Mouse (Mus musculus) adrenal gland, postnatal 25 days (tissue): ENCODE data around the gene Rho. TPM values are rescaled to one million over a fixed set of nuclear protein-coding genes. Genes with fewer than 3 reads are reported as not detected.

Experiments used
- DNase-seq: peaks from one replicate; pipeline ENCODE4 v3.0.0; 2021; ENCODE audit warnings: mixed read lengths
- total RNA-seq: library from RNA; stranded (reverse); gene quantifications from 2 replicates; pipeline ENCODE4 v1.2.3, GENCODE M21; 2021

The Rho gene
- total RNA-seq, 1 experiment from 2014 or later, result 0.94 TPM

DNA sequence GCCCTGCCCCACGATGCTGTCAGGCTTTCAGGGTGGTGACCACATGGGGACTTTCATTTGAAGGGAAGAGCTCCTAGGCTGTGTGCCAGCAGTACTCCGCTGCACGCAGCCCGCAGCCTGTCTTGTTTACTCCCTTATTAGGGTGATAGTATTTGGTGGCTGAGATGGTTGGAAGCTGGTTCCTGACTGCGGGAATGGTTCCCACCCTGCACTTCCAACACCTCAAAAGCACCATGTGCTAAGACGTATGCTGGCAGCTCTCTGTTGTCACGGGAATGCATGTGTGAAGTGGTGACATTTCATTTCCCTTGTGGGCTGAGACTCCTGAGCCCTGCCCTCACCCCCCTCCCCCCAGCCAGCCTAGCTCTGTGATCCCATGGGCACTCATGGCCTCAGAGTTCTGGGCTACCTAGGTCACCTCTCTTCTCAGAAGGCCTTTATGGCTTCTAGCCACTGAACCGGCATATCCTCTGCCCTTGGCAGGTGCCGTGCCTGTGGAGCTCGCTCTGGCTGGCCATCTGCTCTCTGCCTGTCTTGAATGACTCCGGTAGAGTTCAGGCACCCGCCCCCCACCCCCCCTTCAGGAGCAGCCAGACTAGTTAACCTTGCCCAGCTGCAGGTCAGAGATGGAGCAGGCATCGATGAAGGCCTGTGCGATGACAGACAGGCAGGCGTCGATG is 25.5 kb downstream of the Rho start:
- DNase-seq, result peak; percentile 49

DNA sequence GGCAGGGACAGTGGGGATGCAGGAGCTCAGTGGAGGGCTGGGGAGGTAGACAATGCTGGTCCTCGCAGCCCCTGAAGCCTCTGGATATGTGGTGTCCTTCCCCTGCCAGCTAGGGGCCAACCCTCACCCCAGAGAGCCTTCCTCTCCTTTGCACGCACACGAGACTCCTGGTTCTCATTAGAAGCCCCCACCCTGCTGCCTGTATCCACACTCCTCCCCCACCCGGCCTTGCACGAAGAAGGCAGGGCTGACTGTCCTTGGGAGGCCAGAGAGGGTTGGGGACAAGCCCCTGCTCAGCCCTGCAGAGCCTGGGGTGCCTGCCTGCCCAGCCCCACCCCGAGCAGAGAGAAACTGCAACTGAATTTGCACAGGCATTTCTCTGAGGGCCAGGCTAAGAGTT is 26.1 kb downstream of the Rho start:
- DNase-seq, result peak; percentile 55

- DNase-seq, result no peak
Measured at GRCm38 (mm10) chr6:115958445-115958844, 26.9 kb downstream of the Rho start.

GRCm38 (mm10) chr6:115959151-115959691 is 27.7 kb downstream of the Rho start:
- peak; percentile 79 for DNase-seq

DNA sequence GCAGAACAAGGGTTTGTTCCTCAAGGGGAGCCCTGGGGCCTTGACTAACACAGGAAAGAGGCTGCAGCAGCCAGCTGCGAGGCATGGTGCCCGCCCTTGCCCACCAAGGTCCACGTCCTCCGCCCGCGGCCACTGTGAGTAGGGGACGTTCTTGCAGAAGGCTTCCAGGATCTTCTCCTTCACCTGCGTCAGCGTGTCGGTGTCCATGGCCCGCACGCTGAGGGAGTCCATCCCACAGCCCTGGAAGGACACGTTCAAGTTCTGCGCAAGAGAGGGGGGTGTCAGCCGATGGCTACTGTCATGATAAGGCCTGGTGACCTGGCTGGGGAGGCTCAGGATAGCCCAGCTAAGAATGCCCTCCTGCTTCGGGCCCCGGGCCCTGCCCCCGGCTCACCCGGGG is 28.8 kb downstream of the Rho start:
- DNase-seq, result no peak

GRCm38 (mm10) chr6:115961743-115962142 is 30.2 kb downstream of the Rho start:
- DNase-seq, result no peak

DNA sequence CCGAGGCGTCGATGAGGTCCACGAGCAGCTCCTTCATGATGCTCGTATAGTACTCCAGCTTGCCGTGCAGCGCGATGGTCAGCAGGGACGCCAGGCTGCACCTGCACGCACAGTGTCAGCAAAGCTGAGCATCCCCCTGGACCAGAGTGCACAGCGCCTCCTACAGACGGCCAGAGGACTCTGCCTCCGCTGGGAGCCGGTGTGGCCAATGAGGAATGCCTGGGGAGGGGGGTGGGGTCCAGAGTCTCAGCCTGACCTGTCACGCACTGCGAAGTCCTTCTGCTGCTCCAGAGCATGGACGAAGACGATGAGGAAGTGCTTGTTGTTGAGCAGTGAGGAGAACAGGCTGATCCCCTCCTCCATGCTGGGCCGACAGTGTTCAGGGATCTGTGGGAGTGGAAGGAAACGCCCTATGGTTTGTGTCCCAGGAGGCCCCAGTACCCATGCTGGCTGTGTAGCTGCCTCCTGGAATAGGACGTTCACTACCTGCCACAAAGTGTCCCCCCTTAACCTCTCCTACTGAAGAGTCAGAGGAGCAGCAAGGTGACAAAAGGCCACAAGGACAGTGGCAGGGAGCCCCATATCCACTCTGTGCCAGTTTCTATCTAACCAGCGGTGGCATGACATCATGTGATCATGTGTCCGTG is 31.0 kb downstream of the Rho start:
- DNase-seq, result no peak

- no peak for DNase-seq
Measured at GRCm38 (mm10) chr6:115963656-115964055, 32.1 kb downstream of the Rho start.

- DNase-seq, result no peak
Measured at GRCm38 (mm10) chr6:115966227-115966966, 34.8 kb downstream of the Rho start.

DNA sequence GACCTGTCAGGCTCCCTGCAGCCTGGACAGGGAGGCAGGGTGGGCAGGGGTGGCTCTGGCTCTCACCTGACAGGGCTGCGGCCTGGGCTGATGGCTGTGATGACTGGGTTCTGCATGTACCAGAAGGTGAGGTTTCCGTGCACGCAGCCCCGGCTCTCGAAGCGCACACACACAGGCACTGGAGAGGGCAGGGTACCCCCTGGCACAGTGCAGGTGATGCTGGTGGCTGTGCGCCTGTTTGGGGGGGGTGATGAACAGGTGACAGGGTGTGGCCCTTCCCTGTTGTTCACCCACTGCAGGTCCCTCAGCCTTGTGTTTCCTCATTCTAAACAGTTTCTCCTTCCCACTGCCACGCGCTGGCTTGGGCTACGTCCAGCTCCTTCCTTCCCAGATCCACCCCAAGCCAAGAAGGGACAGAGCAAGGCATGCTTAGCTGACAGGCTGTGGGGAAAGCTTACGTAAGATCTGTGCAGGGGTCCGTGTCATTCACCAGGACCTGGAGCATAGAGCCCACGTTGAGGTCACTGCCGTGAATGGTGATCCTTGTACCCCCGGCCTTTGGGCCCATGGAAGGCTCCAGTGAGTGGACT is 35.8 kb downstream of the Rho start:
- DNase-seq, result no peak

- DNase-seq, result no peak
Measured at GRCm38 (mm10) chr6:115968086-115968485, 36.5 kb downstream of the Rho start.

- DNase-seq, result no peak
Measured at GRCm38 (mm10) chr6:115968700-115969099, 37.2 kb downstream of the Rho start.

DNA sequence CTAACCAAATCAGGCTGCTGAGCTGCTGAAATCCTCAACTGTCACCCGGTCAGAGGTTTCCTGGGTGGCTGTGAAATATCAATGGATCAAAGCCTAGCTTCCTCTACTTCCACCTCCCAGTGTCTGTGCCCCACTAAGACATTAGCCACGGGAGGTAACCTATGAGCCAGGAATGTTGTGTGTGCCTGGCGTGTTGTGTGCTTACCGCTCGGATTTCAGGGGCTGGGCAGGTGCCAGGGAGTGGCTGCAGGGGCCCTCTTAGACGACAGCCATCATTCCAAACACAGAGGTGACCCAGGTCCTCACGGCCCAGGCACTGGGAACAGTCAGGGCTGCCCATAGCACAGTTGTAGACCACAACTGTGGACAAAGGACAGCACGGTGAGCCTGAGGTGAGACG is 37.6 kb downstream of the Rho start:
- DNase-seq, result no peak

DNA sequence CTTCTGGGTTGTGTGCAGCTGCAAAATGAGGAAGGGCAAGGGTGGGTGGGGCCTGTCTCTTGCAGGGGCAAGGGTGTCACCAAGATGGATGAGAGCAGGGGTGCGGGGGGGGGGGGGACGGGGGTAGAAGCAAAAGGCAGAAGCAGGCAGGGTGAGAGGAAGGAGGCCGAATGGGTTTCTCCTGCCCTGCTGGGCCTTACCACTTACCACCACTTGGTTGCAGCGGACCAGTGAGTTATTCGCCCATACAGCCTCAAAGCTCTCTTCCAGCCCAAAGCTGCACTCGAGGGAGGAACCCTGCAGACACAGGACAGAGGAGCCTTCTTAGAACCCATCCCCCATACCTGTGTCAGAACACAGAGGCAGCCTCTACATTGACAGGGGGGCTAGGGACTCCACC is 38.4 kb downstream of the Rho start:
- no peak for DNase-seq

DNA sequence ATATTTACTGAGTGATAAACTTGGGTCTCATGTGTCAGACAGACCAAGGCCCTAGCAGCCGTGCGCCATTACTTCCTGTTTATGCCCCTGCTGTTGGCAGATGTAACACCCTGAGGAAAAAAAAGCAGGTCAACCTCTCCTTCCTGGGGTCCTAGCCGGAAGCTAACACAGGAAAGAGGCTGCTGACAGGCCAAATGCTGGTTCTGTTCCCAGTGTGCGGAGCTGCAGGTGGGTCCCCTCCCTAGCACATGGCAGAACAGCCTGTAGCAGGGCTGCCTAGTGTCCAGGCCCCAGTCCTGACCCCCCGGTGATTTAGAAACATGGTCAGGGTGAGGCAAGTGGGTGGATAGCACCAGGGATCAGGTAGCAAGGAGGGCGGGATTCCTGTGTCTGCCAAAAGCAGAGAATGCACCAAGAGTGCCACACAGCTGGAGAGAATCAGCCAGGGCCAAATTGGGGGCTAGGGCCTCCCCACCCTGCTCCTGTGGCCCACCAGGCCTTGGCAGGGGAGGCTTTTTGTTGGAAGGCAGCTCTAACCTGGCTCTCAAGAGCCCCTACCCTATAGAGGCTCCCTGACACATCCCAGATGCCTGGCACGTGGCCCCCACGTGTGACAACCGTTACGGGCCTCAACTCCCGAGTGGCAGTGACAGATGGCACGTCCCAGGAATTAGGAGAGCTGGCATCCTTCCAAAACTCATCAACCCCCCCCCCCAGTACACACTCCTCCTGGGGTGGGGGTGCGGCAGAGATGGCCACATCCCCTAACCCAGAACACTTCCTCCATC is 39.9 kb downstream of the Rho start:
- DNase-seq, result no peak

- DNase-seq, result no peak
Measured at GRCm38 (mm10) chr6:115972083-115972764, 40.7 kb downstream of the Rho start.

DNA sequence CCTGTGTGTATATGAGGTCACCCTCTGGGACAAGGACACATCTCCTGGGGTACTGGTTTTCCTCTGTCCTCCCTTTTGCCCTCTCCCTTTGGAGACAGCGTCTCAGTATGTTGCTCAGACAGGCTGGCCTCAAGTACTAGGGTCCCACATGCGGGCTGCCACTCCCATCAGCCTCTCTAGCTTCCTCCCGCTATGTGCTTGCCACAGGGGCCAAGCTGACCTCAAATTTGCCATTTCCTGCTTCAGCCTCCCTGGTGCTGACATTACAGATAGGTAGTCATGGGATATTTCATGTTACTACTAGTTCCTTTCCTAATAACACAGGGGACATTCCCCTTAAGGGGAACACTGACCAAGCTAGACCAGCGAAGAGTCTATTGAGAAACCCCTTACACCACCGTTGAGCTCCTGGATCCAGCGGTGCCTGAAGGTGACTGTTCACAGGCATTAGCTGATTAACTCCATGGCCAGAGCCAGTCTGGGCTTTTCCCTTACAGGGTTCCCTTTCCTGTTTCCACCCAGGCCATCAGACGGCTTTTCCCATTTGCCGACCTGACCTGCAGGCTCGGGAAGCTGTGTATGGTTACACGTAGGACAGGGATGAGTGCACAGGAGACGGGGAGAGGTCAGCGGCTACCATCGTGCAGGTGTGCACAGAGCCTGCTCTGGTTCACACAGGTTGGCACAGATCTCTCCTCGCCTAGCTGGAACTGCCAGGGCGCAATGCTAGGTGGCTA is 41.8 kb downstream of the Rho start:
- no peak for DNase-seq

GRCm38 (mm10) chr6:115973881-115974662 is 42.5 kb downstream of the Rho start:
- no peak for DNase-seq

- peak; percentile 64 for DNase-seq
Measured at GRCm38 (mm10) chr6:115975606-115976005, 44.1 kb downstream of the Rho start.

DNA sequence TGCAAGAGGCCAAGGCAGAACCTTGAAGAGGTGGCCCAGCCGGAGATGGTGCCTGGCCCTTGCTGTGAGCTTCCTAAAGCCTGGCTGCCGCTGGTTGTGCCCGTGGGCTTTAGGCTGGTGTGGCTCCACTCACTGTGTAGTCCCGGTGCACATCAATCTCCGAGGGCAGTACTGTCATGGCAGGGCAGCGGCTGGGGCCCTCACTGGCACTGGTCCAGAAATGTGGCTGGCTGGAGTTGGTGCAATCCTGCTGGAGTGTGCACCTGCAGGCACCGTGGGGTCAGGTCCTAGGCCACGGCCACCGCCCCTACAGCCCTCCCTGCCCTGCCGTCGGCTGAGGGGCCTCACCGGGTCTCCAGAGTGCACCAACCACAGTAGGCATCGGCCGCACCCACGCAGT is 46.3 kb downstream of the Rho start:
- peak; percentile 62 for DNase-seq
